Mouse (Mus musculus): ENCODE data around the gene Hnf1a. TPM values are rescaled to one million over a fixed set of nuclear protein-coding genes. Genes with fewer than 3 reads are reported as not detected.

Gene Hnf1a
- polyA plus RNA-seq, 1 experiment from 2014 or later, result 5.4 TPM

- no peak overlapping the region for H3K27ac ChIP-seq (replicated peaks)
- WGBS, result 80% methylated on average over 16 of the region's 16 CpGs
- ATAC-seq (ENCODE audit: low FRiP score, low TSS enrichment) (no peak), DNase-seq (ENCODE audit: low spot score) (no peak)
- no peaks in the 10 kb centered on the region for H3K27me3 ChIP-seq (ENCODE audit: control insufficient read depth, insufficient read depth, low read length)
- no peak overlapping the region for H3K4me2 ChIP-seq (replicated peaks; ENCODE audit: low read depth)
- H3K9ac ChIP-seq (ENCODE audit: low read length), result no peak overlapping the region
- TF ChIP-seq CTCF (IDR thresholded peaks at IDR 0.05; ENCODE audit: low read depth), result no peak
- no peak for TF ChIP-seq EP300 (optimal IDR thresholded peaks at IDR 0.05)
- no peaks in the 10 kb centered on the region for H3K36me3 ChIP-seq (ENCODE audit: control insufficient read depth, insufficient read depth, low read length)
- no peaks in the 10 kb centered on the region for H3K9me3 ChIP-seq (ENCODE audit: control insufficient read depth, low read length)
- H3K4me3 ChIP-seq (ENCODE audit: low read depth, low read length), result no peak overlapping the region
- H3K4me1 ChIP-seq (replicated peaks; ENCODE audit: control insufficient read depth, insufficient read depth), result no peaks in the 10 kb centered on the region
These were observed 25.6 kb upstream of the Hnf1a start for GRCm38 (mm10) chr5:114996447-114996846.

- no peak for DNase-seq (ENCODE audit: low spot score)
- no peak overlapping the region for H3K27ac ChIP-seq (replicated peaks)
These were observed 14.2 kb upstream of the Hnf1a start for GRCm38 (mm10) chr5:114985074-114985473.

GRCm38 (mm10) chr5:114982001-114982400 is 11.1 kb upstream of the Hnf1a start:
- no peaks in the 10 kb centered on the region for H3K9me3 ChIP-seq (ENCODE audit: control insufficient read depth, low read length)
- ATAC-seq (ENCODE audit: low FRiP score, low TSS enrichment), result no peak
- no peak overlapping the region for H3K4me3 ChIP-seq (ENCODE audit: low read depth, low read length)
- no peaks in the 10 kb centered on the region for H3K27me3 ChIP-seq (ENCODE audit: control insufficient read depth, insufficient read depth, low read length)
- H3K36me3 ChIP-seq (ENCODE audit: control insufficient read depth, insufficient read depth, low read length), result no peaks in the 10 kb centered on the region
- no peak for TF ChIP-seq EP300 (optimal IDR thresholded peaks at IDR 0.05)
- no peak for TF ChIP-seq CTCF (IDR thresholded peaks at IDR 0.05; ENCODE audit: low read depth)
- no peak overlapping the region for H3K4me2 ChIP-seq (replicated peaks; ENCODE audit: low read depth)
- H3K4me1 ChIP-seq (replicated peaks; ENCODE audit: control insufficient read depth, insufficient read depth), result no peaks in the 10 kb centered on the region
- WGBS, result 61% methylated on average over 15 of the region's 15 CpGs
- H3K27ac ChIP-seq (replicated peaks), result no peak overlapping the region
- DNase-seq (ENCODE audit: low spot score), result no peak
- no peak overlapping the region for H3K9ac ChIP-seq (ENCODE audit: low read length)

More at GRCm38 (mm10) chr5:114985074-114985473, 14.2 kb upstream of the Hnf1a start:
- no peak for ATAC-seq (ENCODE audit: low FRiP score, low TSS enrichment)
- H3K9ac ChIP-seq (ENCODE audit: low read length), result no peak overlapping the region
- H3K9me3 ChIP-seq (ENCODE audit: control insufficient read depth, low read length), result no peaks in the 10 kb centered on the region
- H3K27me3 ChIP-seq (ENCODE audit: control insufficient read depth, insufficient read depth, low read length), result no peaks in the 10 kb centered on the region
- no peak overlapping the region for H3K4me3 ChIP-seq (ENCODE audit: low read depth, low read length)
- H3K4me1 ChIP-seq (replicated peaks; ENCODE audit: control insufficient read depth, insufficient read depth), result no peaks in the 10 kb centered on the region
- no peak overlapping the region for H3K4me2 ChIP-seq (replicated peaks; ENCODE audit: low read depth)
- no peak for TF ChIP-seq EP300 (optimal IDR thresholded peaks at IDR 0.05)
- no peak for TF ChIP-seq CTCF (IDR thresholded peaks at IDR 0.05; ENCODE audit: low read depth)
- H3K36me3 ChIP-seq (ENCODE audit: control insufficient read depth, insufficient read depth, low read length), result no peaks in the 10 kb centered on the region

GRCm38 (mm10) chr5:114980122-114980748 is 9.3 kb upstream of the Hnf1a start:
- 34% methylated on average over 16 of the region's 16 CpGs for WGBS
- Histone ChIP-seq H3K27me3 (ENCODE audit: control insufficient read depth, insufficient read depth, low read length) (no peaks in the 10 kb centered on the region), H3K27ac (replicated peaks) (peak overlapping the region; percentile 63), H3K9ac (ENCODE audit: low read length) (peak overlapping the region; percentile 51), H3K9me3 (ENCODE audit: control insufficient read depth, low read length) (no peaks in the 10 kb centered on the region), H3K4me3 (ENCODE audit: low read depth, low read length) (peak overlapping the region; percentile 37), H3K36me3 (ENCODE audit: control insufficient read depth, insufficient read depth, low read length) (no peaks in the 10 kb centered on the region), H3K4me2 (replicated peaks; ENCODE audit: low read depth) (peak overlapping the region; percentile 75), H3K4me1 (replicated peaks; ENCODE audit: control insufficient read depth, insufficient read depth) (no peaks in the 10 kb centered on the region)
- no peak for TF ChIP-seq CTCF (IDR thresholded peaks at IDR 0.05; ENCODE audit: low read depth)
- TF ChIP-seq EP300 (optimal IDR thresholded peaks at IDR 0.05), result no peak
- ATAC-seq (ENCODE audit: low FRiP score, low TSS enrichment) (no peak), DNase-seq (ENCODE audit: low spot score) (no peak)

GRCm38 (mm10) chr5:114979250-114980121 is 8.6 kb upstream of the Hnf1a start:
- Histone ChIP-seq H3K9ac (ENCODE audit: low read length) (peak overlapping the region; percentile 51), H3K4me2 (replicated peaks; ENCODE audit: low read depth) (peak overlapping the region; percentile 75), H3K4me1 (replicated peaks; ENCODE audit: control insufficient read depth, insufficient read depth) (no peaks in the 10 kb centered on the region), H3K27me3 (ENCODE audit: control insufficient read depth, insufficient read depth, low read length) (no peaks in the 10 kb centered on the region), H3K4me3 (ENCODE audit: low read depth, low read length) (peak overlapping the region; percentile 37), H3K9me3 (ENCODE audit: control insufficient read depth, low read length) (no peaks in the 10 kb centered on the region), H3K36me3 (ENCODE audit: control insufficient read depth, insufficient read depth, low read length) (no peaks in the 10 kb centered on the region), H3K27ac (replicated peaks) (peak overlapping the region; percentile 63)
- WGBS, result 8% methylated on average over 32 of the region's 32 CpGs
- peak; percentile 56; the same call in 1 of the 2 replicates for ATAC-seq (ENCODE audit: low FRiP score, low TSS enrichment)
- peak; percentile 75 for DNase-seq (ENCODE audit: low spot score)
- peak; percentile 95 for TF ChIP-seq CTCF (IDR thresholded peaks at IDR 0.05; ENCODE audit: low read depth)
- no peak for TF ChIP-seq EP300 (optimal IDR thresholded peaks at IDR 0.05)

GRCm38 (mm10) chr5:114978888-114979249 is 8.0 kb upstream of the Hnf1a start:
- no peak overlapping the region for H3K4me3 ChIP-seq (ENCODE audit: low read depth, low read length)
- peak overlapping the region; percentile 75 for H3K4me2 ChIP-seq (replicated peaks; ENCODE audit: low read depth)
- no peak overlapping the region for H3K27ac ChIP-seq (replicated peaks)
- TF ChIP-seq EP300 (optimal IDR thresholded peaks at IDR 0.05) (no peak), CTCF (IDR thresholded peaks at IDR 0.05; ENCODE audit: low read depth) (no peak; the same call in 1 of the 2 replicates)
- no peaks in the 10 kb centered on the region for H3K27me3 ChIP-seq (ENCODE audit: control insufficient read depth, insufficient read depth, low read length)
- WGBS, result 4% methylated on average over 6 of the region's 6 CpGs
- ATAC-seq (ENCODE audit: low FRiP score, low TSS enrichment), result peak; percentile 31; the same call in 1 of the 2 replicates
- H3K9ac ChIP-seq (ENCODE audit: low read length), result no peak overlapping the region
- H3K4me1 ChIP-seq (replicated peaks; ENCODE audit: control insufficient read depth, insufficient read depth), result no peaks in the 10 kb centered on the region
- no peaks in the 10 kb centered on the region for H3K9me3 ChIP-seq (ENCODE audit: control insufficient read depth, low read length)
- no peaks in the 10 kb centered on the region for H3K36me3 ChIP-seq (ENCODE audit: control insufficient read depth, insufficient read depth, low read length)
- DNase-seq (ENCODE audit: low spot score), result no peak

Measured in stomach, postnatal 0 days (tissue).